Comparison of ENCODE assay signal across 9 mouse cellular contexts in the genomic region with DNA sequence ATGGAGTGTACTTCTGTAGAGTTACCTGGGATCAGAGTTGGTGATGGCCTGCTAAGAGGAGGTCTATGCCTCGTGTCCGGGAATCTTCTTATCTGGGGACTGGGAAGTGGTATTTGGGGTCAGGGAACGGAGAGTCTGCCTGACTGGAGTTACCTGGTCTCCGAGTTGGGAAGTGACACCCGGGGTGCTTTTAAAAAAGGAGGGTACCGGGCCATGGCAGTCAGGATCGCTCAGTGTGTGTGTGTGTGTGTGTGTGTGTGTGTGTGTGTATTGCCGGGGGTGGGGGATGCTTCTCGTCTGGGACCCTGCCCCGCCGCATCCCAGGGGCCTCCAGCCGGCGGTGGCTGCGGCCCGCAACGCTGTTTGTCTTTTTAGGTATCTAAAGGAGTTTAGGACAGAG. TPM values are rescaled to one million over a fixed set of nuclear protein-coding genes. Genes with fewer than 3 reads are reported as not detected.
DNase-seq lines count a peak whose midpoint lies in the region; ATAC-seq and TF ChIP-seq lines count a peak whose summit lies in the region.
"Had no signal": no experiment of that assay in that cellular context is flagged by ENCODE, and none has a peak within 500 bp of the region (broad histone marks: within the 10 kb centered on the region; RNA-seq: fewer than 3 reads in every experiment).

No protein-coding gene starts in this region.

- no peak for TF ChIP-seq POLR2A in ES-Bruce4 (IDR thresholded peaks at IDR 0.05; ENCODE audit: insufficient read depth, low read length)

- 2% methylated on average over 16 of the region's 16 CpGs for WGBS in heart, embryonic 13.5 days
- 4% methylated on average over 15 of the region's 16 CpGs for WGBS in heart, embryonic 16.5 days
- 5% methylated on average over 16 of the region's 16 CpGs for WGBS in midbrain, embryonic 10.5 days

- H3K9me3 ChIP-seq in heart, embryonic 13.5 days = no peaks in the 10 kb centered on the region
- no peaks in the 10 kb centered on the region for H3K9me3 ChIP-seq in ES-Bruce4 (replicated peaks; ENCODE audit: control insufficient read depth, insufficient read depth, low read length, poor library complexity, severe bottlenecking)
- H3K9me3 ChIP-seq in heart, embryonic 16.5 days (replicated peaks; ENCODE audit: control insufficient read depth, low read length) = no peaks in the 10 kb centered on the region
- no peaks in the 10 kb centered on the region for H3K9me3 ChIP-seq in midbrain, embryonic 10.5 days (replicated peaks)

- no peak for ATAC-seq in heart, embryonic 13.5 days (ENCODE audit: extremely low read depth, insufficient number of reproducible peaks, low FRiP score, low TSS enrichment)
- no peak for ATAC-seq in heart, embryonic 16.5 days (replicated peaks; ENCODE audit: extremely low read depth, insufficient read depth, low FRiP score)
- no peak for ATAC-seq in CD4-positive, CD25-positive, alpha-beta regulatory T cell, adult 4 months

- H3K4me2 ChIP-seq in heart, embryonic 13.5 days = peak overlapping the region; percentile 77
- peak overlapping the region; percentile 79 for H3K4me2 ChIP-seq in heart, embryonic 16.5 days (ENCODE audit: low read depth, low read length)

- peaks cover 36% of the 10 kb centered on the region for H3K4me1 ChIP-seq in heart, embryonic 13.5 days
- no peaks in the 10 kb centered on the region for H3K4me1 ChIP-seq in ES-Bruce4 (ENCODE audit: control insufficient read depth, insufficient read depth, low read length)
- H3K4me1 ChIP-seq in heart, embryonic 16.5 days (ENCODE audit: control insufficient read depth, insufficient read depth, low read length) = peaks cover 22% of the 10 kb centered on the region
- peaks cover 44% of the 10 kb centered on the region for H3K4me1 ChIP-seq in midbrain, embryonic 10.5 days

- peak overlapping the region; percentile 80; the same call in 1 of the 2 replicates for H3K27ac ChIP-seq in heart, embryonic 13.5 days (replicated peaks)
- no peak overlapping the region for H3K27ac ChIP-seq in ES-Bruce4 (ENCODE audit: insufficient read depth, low read length)
- no peak overlapping the region for H3K27ac ChIP-seq in heart, embryonic 16.5 days (ENCODE audit: low read length)
- H3K27ac ChIP-seq in midbrain, embryonic 10.5 days (replicated peaks) = peak overlapping the region; percentile 91

- DNase-seq in heart, adult 18-20 months = no peak
- peak; percentile 13 for DNase-seq in midbrain, embryonic 10.5 days (ENCODE audit: low spot score)
- no peak for DNase-seq in cerebellum, postnatal 4 days (ENCODE audit: low spot score in 2 of 2)
- no peak for DNase-seq in urinary bladder, postnatal 14 days (ENCODE audit: low spot score)

- peak overlapping the region; percentile 97 for H3K4me3 ChIP-seq in heart, embryonic 13.5 days
- peak overlapping the region; percentile 84 for H3K4me3 ChIP-seq in ES-Bruce4 (ENCODE audit: low read depth, low read length)
- peak overlapping the region; percentile 90 for H3K4me3 ChIP-seq in heart, embryonic 16.5 days (ENCODE audit: low read length)
- H3K4me3 ChIP-seq in midbrain, embryonic 10.5 days = peak overlapping the region; percentile 99

- TF ChIP-seq EP300 in ES-Bruce4 (IDR thresholded peaks at IDR 0.05; ENCODE audit: insufficient read depth, low read depth, low read length) = no peak

- H3K9ac ChIP-seq in heart, embryonic 13.5 days = peak overlapping the region; percentile 98
- H3K9ac ChIP-seq in ES-Bruce4 (ENCODE audit: low read depth, poor library complexity, severe bottlenecking) = peak overlapping the region; percentile 89
- H3K9ac ChIP-seq in heart, embryonic 16.5 days (ENCODE audit: low read length) = peak overlapping the region; percentile 95

- peaks cover 35% of the 10 kb centered on the region for H3K36me3 ChIP-seq in heart, embryonic 13.5 days
- 0 out of 2 replicates have a peak, but pooled peaks cover 3% of the 10 kb centered on the region for H3K36me3 ChIP-seq in ES-Bruce4 (ENCODE audit: control insufficient read depth, insufficient read depth, low read length, poor library complexity, severe bottlenecking)
- H3K36me3 ChIP-seq in heart, embryonic 16.5 days (ENCODE audit: control insufficient read depth, insufficient read depth) = peaks cover 8% of the 10 kb centered on the region; the same call in 1 of the 2 replicates
- H3K36me3 ChIP-seq in midbrain, embryonic 10.5 days = peaks cover 22% of the 10 kb centered on the region; the same call in 1 of the 2 replicates

- TF ChIP-seq CTCF in ES-Bruce4 (IDR thresholded peaks at IDR 0.05; ENCODE audit: low read depth, low read length) = no peak

- H3K27me3 ChIP-seq in heart, embryonic 13.5 days (replicated peaks) = no peaks in the 10 kb centered on the region
- no peaks in the 10 kb centered on the region for H3K27me3 ChIP-seq in ES-Bruce4 (ENCODE audit: control insufficient read depth, insufficient read depth, low read length, poor library complexity, severe bottlenecking)
- no peaks in the 10 kb centered on the region for H3K27me3 ChIP-seq in heart, embryonic 16.5 days (ENCODE audit: control insufficient read depth, insufficient read depth, low read length)
- no peaks in the 10 kb centered on the region for H3K27me3 ChIP-seq in midbrain, embryonic 10.5 days (ENCODE audit: low read depth, poor library complexity, severe bottlenecking)
- H3K27me3 ChIP-seq: Patski had no signal

RNA-seq across cellular contexts. Expression of a gene that starts 0.9 kb away (rescaled TPM):
- polyA plus RNA-seq in heart, embryonic 13.5 days (2015; fragmentation: Nextera tagmentation; extraction: Ambion mirVana) = 4.3 and 4.5 TPM in 2 replicates
- total RNA-seq in heart, adult 18-20 months (2021) = 1 to 10 TPM; 7.0 to 8.7 TPM
- 21.1 and 22.9 TPM in 2 replicates for polyA plus RNA-seq in ES-Bruce4 (2011; ENCODE audit: insufficient read depth, insufficient read length, low read depth, missing spikeins)
- 5.4 and 6.1 TPM in 2 replicates for polyA plus RNA-seq in heart, embryonic 16.5 days (2015; fragmentation: Nextera tagmentation; extraction: Ambion mirVana)
- 8.4 and 9.7 TPM in 2 replicates for polyA plus RNA-seq in midbrain, embryonic 10.5 days (2016; fragmentation: Nextera tagmentation; extraction: Ambion mirVana)
- 10 to 100 TPM; 18.4 to 30.0 TPM for polyA plus RNA-seq in CD4-positive, CD25-positive, alpha-beta regulatory T cell, adult 4 months (2017; shearing (Covaris generic))

RNA-seq across cellular contexts. Expression of a gene that starts 4.7 kb away (rescaled TPM):
- polyA plus RNA-seq in heart, embryonic 13.5 days (2015; fragmentation: Nextera tagmentation; extraction: Ambion mirVana) = 22.0 and 25.2 TPM in 2 replicates
- 10 to 100 TPM; 21.3 to 24.1 TPM for total RNA-seq in heart, adult 18-20 months (2021)
- 13.6 and 14.9 TPM in 2 replicates for polyA plus RNA-seq in ES-Bruce4 (2011; ENCODE audit: insufficient read depth, insufficient read length, low read depth, missing spikeins)
- polyA plus RNA-seq in heart, embryonic 16.5 days (2015; fragmentation: Nextera tagmentation; extraction: Ambion mirVana) = 27.0 and 29.6 TPM in 2 replicates
- polyA plus RNA-seq in midbrain, embryonic 10.5 days (2016; fragmentation: Nextera tagmentation; extraction: Ambion mirVana) = 37.3 and 37.7 TPM in 2 replicates
- 10 to 100 TPM; 15.6 to 20.7 TPM for polyA plus RNA-seq in CD4-positive, CD25-positive, alpha-beta regulatory T cell, adult 4 months (2017; shearing (Covaris generic))

RNA-seq across cellular contexts. Expression of a gene that starts 13.8 kb away (rescaled TPM):
- 0.27 and 0.28 TPM in 2 replicates for polyA plus RNA-seq in heart, embryonic 13.5 days (2015; fragmentation: Nextera tagmentation; extraction: Ambion mirVana)
- not detected for total RNA-seq in heart, adult 18-20 months (2021)
- polyA plus RNA-seq in ES-Bruce4 (2011; ENCODE audit: insufficient read depth, insufficient read length, low read depth, missing spikeins) = not detected in 2 replicates
- polyA plus RNA-seq in heart, embryonic 16.5 days (2015; fragmentation: Nextera tagmentation; extraction: Ambion mirVana) = 0.32 and 0.95 TPM in 2 replicates
- not detected in 2 replicates for polyA plus RNA-seq in midbrain, embryonic 10.5 days (2016; fragmentation: Nextera tagmentation; extraction: Ambion mirVana)
- not detected for polyA plus RNA-seq in CD4-positive, CD25-positive, alpha-beta regulatory T cell, adult 4 months (2017; shearing (Covaris generic))
- polyA plus RNA-seq: Patski had no signal

RNA-seq across cellular contexts. Expression of a gene that starts 26.8 kb away (rescaled TPM):
- polyA plus RNA-seq in heart, embryonic 13.5 days (2015; fragmentation: Nextera tagmentation; extraction: Ambion mirVana) = not detected in 2 replicates
- total RNA-seq in heart, adult 18-20 months (2021) = not detected
- polyA plus RNA-seq in ES-Bruce4 (2011; ENCODE audit: insufficient read depth, insufficient read length, low read depth, missing spikeins) = not detected in 2 replicates
- polyA plus RNA-seq in heart, embryonic 16.5 days (2015; fragmentation: Nextera tagmentation; extraction: Ambion mirVana) = not detected in 2 replicates
- not detected in 2 replicates for polyA plus RNA-seq in midbrain, embryonic 10.5 days (2016; fragmentation: Nextera tagmentation; extraction: Ambion mirVana)
- polyA plus RNA-seq in CD4-positive, CD25-positive, alpha-beta regulatory T cell, adult 4 months (2017; shearing (Covaris generic)) = not detected

RNA-seq across cellular contexts. Expression of a gene that starts 50.8 kb away (rescaled TPM):
- polyA plus RNA-seq in heart, embryonic 13.5 days (2015; fragmentation: Nextera tagmentation; extraction: Ambion mirVana) = 27.9 and 28.2 TPM in 2 replicates
- 10 to 100 TPM; 14.8 to 15.9 TPM for total RNA-seq in heart, adult 18-20 months (2021)
- polyA plus RNA-seq in ES-Bruce4 (2011; ENCODE audit: insufficient read depth, insufficient read length, low read depth, missing spikeins) = 15.2 and 19.5 TPM in 2 replicates
- polyA plus RNA-seq in heart, embryonic 16.5 days (2015; fragmentation: Nextera tagmentation; extraction: Ambion mirVana) = 23.8 and 25.7 TPM in 2 replicates
- polyA plus RNA-seq in midbrain, embryonic 10.5 days (2016; fragmentation: Nextera tagmentation; extraction: Ambion mirVana) = 67.0 and 75.3 TPM in 2 replicates
- polyA plus RNA-seq in CD4-positive, CD25-positive, alpha-beta regulatory T cell, adult 4 months (2017; shearing (Covaris generic)) = 10 to 100 TPM; 76.7 to 77.2 TPM

Comparison
In these comparisons a context has a peak if more than half of its experiments do, and no peak if none do; other contexts are left out.
1. H3K27ac ChIP-seq: peak in heart, embryonic 13.5 days (single experiment) and midbrain, embryonic 10.5 days (single experiment); none in ES-Bruce4 (single experiment) and heart, embryonic 16.5 days (single experiment).
2. Peak in every context shown above with its lines, with median percentiles within 50 percentile points of each other: H3K4me3 ChIP-seq and H3K9ac ChIP-seq.